Mouse (Mus musculus) liver, adult 2 months (tissue): ENCODE measurements at regions not wholly inside any gene's neighbourhood (a gene's known extent, or its start where the extent isn't known, plus 50 kb on each side); places are given as distances from the start of the nearest gene placed in this dataset.

Source experiments
- CTCF ChIP-seq: fragments of 200-500 bp; IDR thresholded peaks from 2 replicates; pipeline ENCODE4 v1.5.1; 2011; ENCODE audit warnings: low read depth, low read length, control low read depth
- POLR2A ChIP-seq: fragments of 200-500 bp; IDR thresholded peaks from 2 replicates; pipeline ENCODE4 v1.6.1; 2011; ENCODE audit warnings: low read length, control low read depth; ENCODE audit not compliant: insufficient read depth; ENCODE audit errors: extremely low read depth

DNA sequence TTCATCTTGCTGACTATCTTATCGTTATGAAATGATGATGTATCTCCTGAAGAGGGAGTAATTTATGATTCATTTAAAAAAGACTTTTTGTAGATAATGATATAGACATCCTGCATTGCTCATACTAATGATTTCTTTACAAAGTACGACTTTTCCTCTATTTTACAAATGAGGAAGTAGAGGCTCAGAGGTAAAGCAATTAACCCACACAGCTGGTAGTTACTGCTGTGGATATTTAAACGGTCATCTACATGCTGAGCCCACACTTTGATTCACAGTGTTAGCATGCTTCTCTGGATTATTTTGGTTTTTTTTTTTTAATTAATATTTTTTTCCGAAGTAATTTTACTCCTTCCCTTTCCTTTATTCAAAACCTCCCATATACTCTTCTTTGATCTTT is 348.7 kb upstream of the Galnt5 start:
- TF ChIP-seq POLR2A (no peak), CTCF (no peak)
